Comparison of ENCODE assay signal across 7 mouse cellular contexts in genomic region chr5:150673153-150673835, GRCm38 (mm10). TPM values are rescaled to one million over a fixed set of nuclear protein-coding genes. Genes with fewer than 3 reads are reported as not detected.
DNase-seq lines count a peak whose midpoint lies in the region; ATAC-seq lines count a peak whose summit lies in the region.

TSS of gene Pds5b (plus strand) at chr5:150673739.

- 13% methylated on average over 48 of the region's 49 CpGs for WGBS in intestine, embryonic 15.5 days
- 14% methylated on average over 48 of the region's 49 CpGs for WGBS in midbrain, embryonic 10.5 days

- DNase-seq in adrenal gland, adult 2 months = peak; percentile 96
- DNase-seq in embryo, embryonic 11.5 days (ENCODE audit: low read depth, low spot score) = peak; percentile 95
- DNase-seq in gastrocnemius, postnatal 36 days = peak; percentile 89 to 91
- peak; percentile 95 to 96 for DNase-seq in left cerebral cortex, postnatal 25 days (ENCODE audit: low spot score in 2 of 2)
- peak; percentile 95 for DNase-seq in midbrain, embryonic 10.5 days (ENCODE audit: low spot score)
- peak; percentile 99 for DNase-seq in right cerebral cortex, postnatal 4 days

- H3K4me2 ChIP-seq in intestine, embryonic 15.5 days (replicated peaks) = peak within 1 kb of the TSS; percentile 65

- H3K4me3 ChIP-seq in intestine, embryonic 15.5 days (replicated peaks) = peak within 1 kb of the TSS; percentile 97
- H3K4me3 ChIP-seq in midbrain, embryonic 10.5 days = peak within 1 kb of the TSS; percentile 91

- H3K27ac ChIP-seq in intestine, embryonic 15.5 days = peak within 1 kb of the TSS; percentile 93
- peak within 1 kb of the TSS; percentile 99 for H3K27ac ChIP-seq in midbrain, embryonic 10.5 days (replicated peaks)

- 0 out of 2 replicates have a peak, but pooled peaks cover 4% of the 10 kb centered on the region for H3K4me1 ChIP-seq in intestine, embryonic 15.5 days (replicated peaks)
- H3K4me1 ChIP-seq in midbrain, embryonic 10.5 days = peaks cover 18% of the 10 kb centered on the region

- peak within 1 kb of the TSS; percentile 91 for H3K9ac ChIP-seq in intestine, embryonic 15.5 days

- no peaks in the 10 kb centered on the region for H3K27me3 ChIP-seq in intestine, embryonic 15.5 days (replicated peaks)
- no peaks in the 10 kb centered on the region for H3K27me3 ChIP-seq in midbrain, embryonic 10.5 days (ENCODE audit: low read depth, poor library complexity, severe bottlenecking)

- H3K36me3 ChIP-seq in intestine, embryonic 15.5 days = no peaks in the 10 kb centered on the region
- peaks cover 10% of the 10 kb centered on the region; the same call in 1 of the 2 replicates for H3K36me3 ChIP-seq in midbrain, embryonic 10.5 days

- intact Hi-C loops in gastrocnemius, postnatal 36 days (cut with DNase I) = loop anchor here (2.0 to 5.0 kb wide), 2 partner anchors 696 to 979 kb away; partner anchors contain the start of gene Rfc3
- intact Hi-C loops in left cerebral cortex, postnatal 25 days (cut with DNase I) = loop anchor here (1.0 to 10.0 kb wide), 3 partner anchors 382 to 979 kb away; partner anchors contain the start of gene Rfc3

- H3K9me3 ChIP-seq in intestine, embryonic 15.5 days = no peaks in the 10 kb centered on the region
- H3K9me3 ChIP-seq in midbrain, embryonic 10.5 days (replicated peaks) = no peaks in the 10 kb centered on the region

- ATAC-seq in intestine, embryonic 15.5 days = peak; percentile 98

RNA-seq across cellular contexts. Expression of gene Pds5b, which starts in this region (rescaled TPM):
- total RNA-seq in adrenal gland, adult 2 months (2021) = 10 to 100 TPM; 21.4 to 22.8 TPM
- 1.0 and 1.2 TPM in 2 replicates for polyA plus RNA-seq in adrenal gland, adult 2 months (2012; rRNA removed)
- total RNA-seq in gastrocnemius, postnatal 36 days (2021) = 10 to 100 TPM; 16.7 to 18.4 TPM
- polyA plus RNA-seq in intestine, embryonic 15.5 days (2015; fragmentation: Nextera tagmentation; extraction: Ambion mirVana) = 22.2 and 25.3 TPM in 2 replicates
- 10 to 100 TPM; 76.4 to 78.5 TPM for total RNA-seq in left cerebral cortex, postnatal 25 days (2021)
- polyA plus RNA-seq in midbrain, embryonic 10.5 days (2016; fragmentation: Nextera tagmentation; extraction: Ambion mirVana) = 36.2 and 37.8 TPM in 2 replicates

Comparison
In these comparisons a context has a peak if more than half of its experiments do, and no peak if none do; other contexts are left out.
1. Peak in every context shown above with its lines: DNase-seq, ATAC-seq, H3K4me3 ChIP-seq and H3K27ac ChIP-seq.
2. RNA of gene Pds5b (polyA plus RNA-seq): 36.2 to 37.8 TPM in midbrain, embryonic 10.5 days and 22.2 to 25.3 TPM in intestine, embryonic 15.5 days; 1.0 to 1.2 TPM in adrenal gland, adult 2 months; every median in the first group is over 10 times any median in the second.